Mouse (Mus musculus): Measurements from ENCODE around the gene Arhgap40. TPM values are rescaled to one million over a fixed set of nuclear protein-coding genes. Genes with fewer than 3 reads are reported as not detected.

Arhgap40 gene
- not detected for polyA plus RNA-seq (2014; fragmentation: Illumina TruSeq; extraction: RNeasy Lipid Tissue Mini Kit (QIAGEN cat#74804); ENCODE audit: low read depth, low replicate concordance)

GRCm38 (mm10) chr2:158512528-158512927, at the start of gene Arhgap40:
Gene Arhgap40, plus strand, starts transcription at chr2:158512796.

GRCm38 (mm10) chr2:158501836-158502812, 10.5 kb upstream of the Arhgap40 start, which contains the start of gene Adig:
Gene Adig, plus strand, starts transcription at chr2:158502612.

Other genes with a start within 250 kb of the Arhgap40 start
- 3.1 TPM for gene Lbp, start 206.3 kb upstream of the Arhgap40 start, polyA plus RNA-seq (2014; fragmentation: Illumina TruSeq; extraction: RNeasy Lipid Tissue Mini Kit (QIAGEN cat#74804); ENCODE audit: low read depth, low replicate concordance)
- 31.2 TPM for gene Snhg11, start 137.2 kb upstream of the Arhgap40 start, polyA plus RNA-seq (2014; fragmentation: Illumina TruSeq; extraction: RNeasy Lipid Tissue Mini Kit (QIAGEN cat#74804); ENCODE audit: low read depth, low replicate concordance)
- 51.3 TPM for gene Ralgapb, start 102.9 kb upstream of the Arhgap40 start, polyA plus RNA-seq (2014; fragmentation: Illumina TruSeq; extraction: RNeasy Lipid Tissue Mini Kit (QIAGEN cat#74804); ENCODE audit: low read depth, low replicate concordance)
- gene Adig, start 10.2 kb upstream of the Arhgap40 start, polyA plus RNA-seq (2014; fragmentation: Illumina TruSeq; extraction: RNeasy Lipid Tissue Mini Kit (QIAGEN cat#74804); ENCODE audit: low read depth, low replicate concordance) = not detected
- not detected for gene Slc32a1, start 98.0 kb downstream of the Arhgap40 start, polyA plus RNA-seq (2014; fragmentation: Illumina TruSeq; extraction: RNeasy Lipid Tissue Mini Kit (QIAGEN cat#74804); ENCODE audit: low read depth, low replicate concordance)
- not detected for gene Actr5, start 112.1 kb downstream of the Arhgap40 start, polyA plus RNA-seq (2014; fragmentation: Illumina TruSeq; extraction: RNeasy Lipid Tissue Mini Kit (QIAGEN cat#74804); ENCODE audit: low read depth, low replicate concordance)
- 12.1 TPM for gene Ppp1r16b, start 152.6 kb downstream of the Arhgap40 start, polyA plus RNA-seq (2014; fragmentation: Illumina TruSeq; extraction: RNeasy Lipid Tissue Mini Kit (QIAGEN cat#74804); ENCODE audit: low read depth, low replicate concordance)

All from kidney, adult 10 weeks (tissue).